Mouse (Mus musculus) kidney, postnatal 0 days (tissue): ENCODE results near the gene Hoxb9. TPM values are rescaled to one million over a fixed set of nuclear protein-coding genes. Genes with fewer than 3 reads are reported as not detected.

Experiments
- ATAC-seq: fragments of 200-750 bp; cut with Nextera tagmentation; replicated peaks from 2 replicates; pipeline ENCODE4 v1.8.0; 2017; ENCODE audit warnings: low read depth, moderate number of reproducible peaks, moderate TSS enrichment, moderate library complexity; ENCODE audit not compliant: low FRiP score
- DNase-seq: peaks from one replicate; pipeline ENCODE4 v3.0.0-alpha.2; 2016; ENCODE audit warnings: low spot score
- H3K27ac ChIP-seq: fragments of 300-500 bp; sonication (generic); 2 replicates; pipeline ENCODE4 v1.5.1; 2014; ENCODE audit warnings: mild to moderate bottlenecking
- H3K27me3 ChIP-seq: fragments of 300-500 bp; sonication (generic); 2 replicates; pipeline ENCODE4 v1.6.1; 2014; ENCODE audit warnings: low read length, mixed read lengths; ENCODE audit not compliant: insufficient read depth
- H3K36me3 ChIP-seq: fragments of 300-500 bp; sonication (generic); 2 replicates; pipeline ENCODE4 v1.6.1; 2014; ENCODE audit warnings: low read length, mixed read lengths; ENCODE audit not compliant: insufficient read depth
- H3K4me1 ChIP-seq: fragments of 300-500 bp; sonication (generic); replicated peaks from 2 replicates; pipeline ENCODE4 v1.6.1; 2014; ENCODE audit warnings: antibody characterized with exemption, low read length, mixed read lengths; ENCODE audit not compliant: insufficient read depth
- H3K4me2 ChIP-seq: fragments of 300-500 bp; sonication (generic); 2 replicates; pipeline ENCODE4 v1.6.1; 2014; ENCODE audit warnings: mild to moderate bottlenecking, low read length, moderate library complexity, mixed read lengths
- H3K4me3 ChIP-seq: fragments of 300-500 bp; sonication (generic); replicated peaks from 2 replicates; pipeline ENCODE4 v1.5.1; 2014; ENCODE audit warnings: low read depth, low read length
- H3K9ac ChIP-seq: fragments of 300-500 bp; sonication (generic); 2 replicates; pipeline ENCODE4 v1.6.1; 2014; ENCODE audit warnings: low read depth, low read length
- H3K9me3 ChIP-seq: fragments of 300-500 bp; sonication (generic); replicated peaks from 2 replicates; pipeline ENCODE4 v1.6.1; 2016; ENCODE audit warnings: low read length, inconsistent platforms, mixed read lengths
- CTCF ChIP-seq: IDR thresholded peaks from 2 replicates; pipeline ENCODE4 v1.5.1; 2016; ENCODE audit warnings: antibody characterized with exemption, low read depth, mild to moderate bottlenecking, moderate library complexity
- WGBS: fragments of 180-500 bp; shearing (Covaris S2); extraction: QIAGEN DNeasy Blood & Tissue Kit; methylation state at CpG from one replicate; pipeline ENCODE4 v1.1.7; 2014; 5-methylcytosine and 5-hydroxymethylcytosine counted together
- microRNA counts: library from miRNA; unstranded; fragments of <30 nt; microRNA quantifications from one replicate; lab custom pipeline; 2015
- microRNA-seq: library from miRNA; unstranded; fragments of <30 nt; microRNA quantifications from one replicate; pipeline ENCODE4, GENCODE M21; 2016
- polyA plus RNA-seq: library from polyadenylated mRNA; unstranded; fragments of >200 nt; fragmentation: Nextera tagmentation; extraction: Ambion mirVana; gene quantifications from 2 replicates; pipeline ENCODE4 v1.2.1, GENCODE M21; 2015

The Hoxb9 gene
- polyA plus RNA-seq, 1 experiment from 2014 or later: 23.1 TPM

- DNase-seq (no peak), ATAC-seq (no peak)
- Histone ChIP-seq H3K4me3 (peak overlapping the region; percentile 83), H3K4me1 (peaks cover 42% of the 10 kb centered on the region), H3K9me3 (no peaks in the 10 kb centered on the region), H3K9ac (peak overlapping the region; percentile 88), H3K27me3 (no peaks in the 10 kb centered on the region), H3K27ac (peak overlapping the region; percentile 99), H3K36me3 (0 out of 2 replicates have a peak, but pooled peaks cover 7% of the 10 kb centered on the region), H3K4me2 (peak overlapping the region; percentile 96)
- WGBS: 10% methylated on average over 17 of the region's 17 CpGs
- TF ChIP-seq CTCF: no peak
Measured at GRCm38 (mm10) chr11:96320688-96321087, 49.4 kb downstream of the Hoxb9 start.

- no peak for DNase-seq
- H3K4me1 ChIP-seq: peaks cover 44% of the 10 kb centered on the region
- H3K9me3 ChIP-seq: no peaks in the 10 kb centered on the region
- H3K27ac ChIP-seq: peak overlapping the region; percentile 99
- 16% methylated on average over 5 of the region's 5 CpGs for WGBS
- ATAC-seq: no peak
- H3K4me3 ChIP-seq: peak overlapping the region; percentile 22
- peak overlapping the region; percentile 88 for H3K9ac ChIP-seq
- peak overlapping the region; percentile 96 for H3K4me2 ChIP-seq
- no peaks in the 10 kb centered on the region for H3K27me3 ChIP-seq
- H3K36me3 ChIP-seq: peaks cover 13% of the 10 kb centered on the region; the same call in 1 of the 2 replicates
- TF ChIP-seq CTCF: no peak
Measured at GRCm38 (mm10) chr11:96321846-96322245, 50.6 kb downstream of the Hoxb9 start.

- peak overlapping the region; percentile 88 for H3K9ac ChIP-seq
- peaks cover 52% of the 10 kb centered on the region for H3K4me1 ChIP-seq
- H3K27ac ChIP-seq: peak overlapping the region; percentile 99
- H3K9me3 ChIP-seq: no peaks in the 10 kb centered on the region
- no peak for ATAC-seq
- no peak for TF ChIP-seq CTCF
- 41% methylated on average over 6 of the region's 6 CpGs for WGBS
- peak overlapping the region; percentile 22 for H3K4me3 ChIP-seq
- no peak for DNase-seq
- H3K4me2 ChIP-seq: peak overlapping the region; percentile 96
- H3K36me3 ChIP-seq: peaks cover 13% of the 10 kb centered on the region; the same call in 1 of the 2 replicates
- H3K27me3 ChIP-seq: no peaks in the 10 kb centered on the region
Measured at GRCm38 (mm10) chr11:96322738-96323137, 51.5 kb downstream of the Hoxb9 start.

GRCm38 (mm10) chr11:96323154-96323553, 51.9 kb downstream of the Hoxb9 start, which contains the start of gene Hoxb3:
Gene Hoxb3, plus strand, starts transcription at chr11:96323326.
- Histone ChIP-seq H3K27me3 (no peaks in the 10 kb centered on the region), H3K9ac (peak within 1 kb of the TSS; percentile 88), H3K4me1 (peaks cover 50% of the 10 kb centered on the region), H3K27ac (peak within 1 kb of the TSS; percentile 99), H3K36me3 (peaks cover 13% of the 10 kb centered on the region; the same call in 1 of the 2 replicates), H3K4me3 (peak within 1 kb of the TSS; percentile 22), H3K9me3 (no peaks in the 10 kb centered on the region), H3K4me2 (peak within 1 kb of the TSS; percentile 96)
- ATAC-seq: no peak
- TF ChIP-seq CTCF: no peak
- 24% methylated on average over 10 of the region's 10 CpGs for WGBS
- DNase-seq: no peak

GRCm38 (mm10) chr11:96324125-96324524, 52.9 kb downstream of the Hoxb9 start:
- no peak for ATAC-seq
- 13% methylated on average over 5 of the region's 5 CpGs for WGBS
- TF ChIP-seq CTCF: no peak
- H3K4me1 ChIP-seq: peaks cover 54% of the 10 kb centered on the region
- no peaks in the 10 kb centered on the region for H3K9me3 ChIP-seq
- peak overlapping the region; percentile 88 for H3K9ac ChIP-seq
- peak overlapping the region; percentile 99 for H3K27ac ChIP-seq
- H3K4me2 ChIP-seq: peak overlapping the region; percentile 96
- peak overlapping the region; percentile 7; the same call in 1 of the 2 replicates for H3K4me3 ChIP-seq
- peaks cover 13% of the 10 kb centered on the region; the same call in 1 of the 2 replicates for H3K36me3 ChIP-seq
- H3K27me3 ChIP-seq: no peaks in the 10 kb centered on the region
- DNase-seq: no peak

GRCm38 (mm10) chr11:96324965-96325364, 53.7 kb downstream of the Hoxb9 start:
- whole genome bisulfite sequencing: 22% methylated on average over 8 of the region's 8 CpGs
- DNase-seq (no peak), ATAC-seq (no peak)
- Histone ChIP-seq H3K36me3 (peaks cover 12% of the 10 kb centered on the region; the same call in 1 of the 2 replicates), H3K9me3 (no peaks in the 10 kb centered on the region), H3K4me1 (peaks cover 59% of the 10 kb centered on the region), H3K27me3 (no peaks in the 10 kb centered on the region), H3K9ac (peak overlapping the region; percentile 88), H3K4me3 (0 out of 2 replicates have a peak overlapping the region, but pooled peaks have one; percentile 8), H3K27ac (peak overlapping the region; percentile 99), H3K4me2 (peak overlapping the region; percentile 96)
- TF ChIP-seq CTCF: no peak

- peak; percentile 83 for DNase-seq
Measured at GRCm38 (mm10) chr11:96325747-96326212, 54.5 kb downstream of the Hoxb9 start.

More at GRCm38 (mm10) chr11:96325747-96326212, 54.5 kb downstream of the Hoxb9 start:
- H3K9me3 ChIP-seq: no peaks in the 10 kb centered on the region
- peak overlapping the region; percentile 99 for H3K27ac ChIP-seq
- H3K27me3 ChIP-seq: no peaks in the 10 kb centered on the region
- peak overlapping the region; percentile 8 for H3K4me3 ChIP-seq
- 21% methylated on average over 22 of the region's 22 CpGs for WGBS
- no peak for ATAC-seq
- H3K4me1 ChIP-seq: peaks cover 67% of the 10 kb centered on the region
- H3K9ac ChIP-seq: peak overlapping the region; percentile 88
- peaks cover 12% of the 10 kb centered on the region; the same call in 1 of the 2 replicates for H3K36me3 ChIP-seq
- peak overlapping the region; percentile 96 for H3K4me2 ChIP-seq
- no peak for TF ChIP-seq CTCF

MicroRNAs within 50 kb of the gene (microRNA counts, 519-probe panel; counts per million panel counts)
- microRNA mmu-miR-10a (lab: Ali Mortazavi, UCI): 8,045 counts per million, percentile 99 among the panel's probes with 10 or more counts
- 6,863 counts per million, percentile 94 among the panel's probes with 10 or more counts for microRNA mmu-miR-196a (lab: Ali Mortazavi, UCI)

Small RNA genes within 50 kb of the gene (microRNA-seq; reads per million reads assigned to microRNA genes)
- 184,255 reads per million, percentile 100 among the genes with 10 or more reads in this experiment for gene Mir10a
- 41.1 reads per million, percentile 42 among the genes with 10 or more reads in this experiment for gene Mir196a-1

Other genes with a start within 250 kb of the Hoxb9 start
- not detected in 2 replicates for gene Gip, start 246.9 kb upstream of the Hoxb9 start, polyA plus RNA-seq
- 85.8 and 90.6 TPM in 2 replicates for gene Snf8, start 236.6 kb upstream of the Hoxb9 start, polyA plus RNA-seq
- 31.7 and 33.2 TPM in 2 replicates for gene Ube2z, start 206.1 kb upstream of the Hoxb9 start, polyA plus RNA-seq
- gene Atp5g1, start 195.8 kb upstream of the Hoxb9 start, polyA plus RNA-seq: 1,356 and 1,385 TPM in 2 replicates
- gene Calcoco2, start 159.5 kb upstream of the Hoxb9 start, polyA plus RNA-seq: not detected in 2 replicates
- 0.04 TPM in 1 of 2 replicates, not detected in the other for gene Ttll6, start 137.7 kb upstream of the Hoxb9 start, polyA plus RNA-seq
- not detected in 2 replicates for gene Hoxb13, start 77.1 kb upstream of the Hoxb9 start, polyA plus RNA-seq
- 8.7 and 12.2 TPM in 2 replicates for gene Hoxb8, start 10.4 kb downstream of the Hoxb9 start, polyA plus RNA-seq
- 56.1 and 58.9 TPM in 2 replicates for gene Hoxb7, start 15.2 kb downstream of the Hoxb9 start, polyA plus RNA-seq
- 45.0 and 47.8 TPM in 2 replicates for gene Hoxb6, start 21.0 kb downstream of the Hoxb9 start, polyA plus RNA-seq
- gene Hoxb5, start 31.9 kb downstream of the Hoxb9 start, polyA plus RNA-seq: 10.2 and 12.9 TPM in 2 replicates
- 3.6 and 3.8 TPM in 2 replicates for gene Hoxb4, start 46.8 kb downstream of the Hoxb9 start, polyA plus RNA-seq
- 3.9 and 4.2 TPM in 2 replicates for gene Hoxb3, start 51.9 kb downstream of the Hoxb9 start, polyA plus RNA-seq
- gene Hoxb2, start 79.1 kb downstream of the Hoxb9 start, polyA plus RNA-seq: 38.0 and 42.3 TPM in 2 replicates
- gene Hoxb1, start 94.3 kb downstream of the Hoxb9 start, polyA plus RNA-seq: 0.13 and 0.37 TPM in 2 replicates
- gene Skap1, start 193.1 kb downstream of the Hoxb9 start, polyA plus RNA-seq: 7.6 and 8.7 TPM in 2 replicates